Comparison of ENCODE assay signal across 16 mouse cellular contexts in genomic region chr15:25682953-25683507, GRCm38 (mm10).
DNase-seq lines count a peak whose midpoint lies in the region; ATAC-seq and TF ChIP-seq lines count a peak whose summit lies in the region.
"Had no signal": no experiment of that assay in that cellular context is flagged by ENCODE, and none has a peak within 500 bp of the region (broad histone marks: within the 10 kb centered on the region; RNA-seq: fewer than 3 reads in every experiment).

No protein-coding gene starts in this region.

- WGBS in forebrain, embryonic 10.5 days: 68% methylated on average over 13 of the region's 13 CpGs
- 61% methylated on average over 13 of the region's 13 CpGs for WGBS in forebrain, embryonic 12.5 days
- 26% methylated on average over 13 of the region's 13 CpGs for WGBS in lung, embryonic 14.5 days

- ATAC-seq in forebrain, embryonic 12.5 days (ENCODE audit: low FRiP score): no peak
- peak; percentile 50; the same call in 1 of the 2 replicates for ATAC-seq in lung, embryonic 14.5 days (ENCODE audit: insufficient read depth)
- ATAC-seq in inflammation-experienced regulatory T-cells, adult 6 months: no peak
- ATAC-seq: activated CD4-positive, CD25-positive, alpha-beta regulatory T cell, adult 4 months had no signal

- H3K4me1 ChIP-seq in forebrain, embryonic 10.5 days: peaks cover 36% of the 10 kb centered on the region
- H3K4me1 ChIP-seq in forebrain, embryonic 12.5 days: peaks cover 23% of the 10 kb centered on the region
- peaks cover 24% of the 10 kb centered on the region for H3K4me1 ChIP-seq in lung, embryonic 14.5 days (ENCODE audit: insufficient read depth)
- H3K4me1 ChIP-seq in embryonic fibroblast, embryonic 13.5 days (ENCODE audit: control insufficient read depth, insufficient read depth, low read length): peaks cover 23% of the 10 kb centered on the region

- H3K36me3 ChIP-seq in forebrain, embryonic 10.5 days (replicated peaks): no peaks in the 10 kb centered on the region
- H3K36me3 ChIP-seq in forebrain, embryonic 12.5 days (replicated peaks): no peaks in the 10 kb centered on the region
- no peaks in the 10 kb centered on the region for H3K36me3 ChIP-seq in lung, embryonic 14.5 days (ENCODE audit: insufficient read depth)
- H3K36me3 ChIP-seq: heart, embryonic 15.5 days; hindbrain, embryonic 12.5 days; liver, embryonic 13.5 days had no signal

- H3K4me3 ChIP-seq in forebrain, embryonic 10.5 days: no peak overlapping the region
- no peak overlapping the region for H3K4me3 ChIP-seq in forebrain, embryonic 12.5 days (replicated peaks)
- H3K4me3 ChIP-seq in lung, embryonic 14.5 days (ENCODE audit: low read depth, low read length): no peak overlapping the region
- H3K4me3 ChIP-seq in embryonic fibroblast, embryonic 13.5 days (ENCODE audit: insufficient read depth, low read length): no peak overlapping the region
- H3K4me3 ChIP-seq: heart, embryonic 15.5 days; hindbrain, embryonic 12.5 days; liver, embryonic 13.5 days had no signal

- H3K27ac ChIP-seq in forebrain, embryonic 10.5 days: peak overlapping the region; percentile 1; the same call in 1 of the 2 replicates
- H3K27ac ChIP-seq in forebrain, embryonic 12.5 days: no peak overlapping the region
- H3K27ac ChIP-seq in lung, embryonic 14.5 days (ENCODE audit: low read depth): peak overlapping the region; percentile 6; the same call in 1 of the 2 replicates
- peak overlapping the region; percentile 83 for H3K27ac ChIP-seq in embryonic fibroblast, embryonic 13.5 days (ENCODE audit: insufficient read depth, low read length)
- H3K27ac ChIP-seq: heart, embryonic 15.5 days; hindbrain, embryonic 12.5 days; liver, embryonic 13.5 days had no signal

- no peaks in the 10 kb centered on the region for H3K9me3 ChIP-seq in forebrain, embryonic 10.5 days
- H3K9me3 ChIP-seq in forebrain, embryonic 12.5 days: no peaks in the 10 kb centered on the region
- H3K9me3 ChIP-seq in lung, embryonic 14.5 days (ENCODE audit: low read depth, low read length): no peaks in the 10 kb centered on the region
- H3K9me3 ChIP-seq: heart, embryonic 15.5 days; hindbrain, embryonic 12.5 days; liver, embryonic 13.5 days had no signal

- peaks cover 24% of the 10 kb centered on the region for H3K27me3 ChIP-seq in forebrain, embryonic 10.5 days (ENCODE audit: poor library complexity, severe bottlenecking)
- peaks cover 5% of the 10 kb centered on the region for H3K27me3 ChIP-seq in forebrain, embryonic 12.5 days
- no peaks in the 10 kb centered on the region for H3K27me3 ChIP-seq in lung, embryonic 14.5 days (ENCODE audit: insufficient read depth, low read length)
- H3K27me3 ChIP-seq: hindbrain, embryonic 12.5 days; liver, embryonic 13.5 days had no signal

- no peak for DNase-seq in forebrain, embryonic 10.5 days (ENCODE audit: extremely low spot score, low spot score)
- DNase-seq in lung, embryonic 14.5 days: peak; percentile 55
- DNase-seq in lung, adult 18-20 months: no peak
- DNase-seq in brain, embryonic 14.5 days (ENCODE audit: low read depth): peak; percentile 73
- no peak for DNase-seq in cerebellum, adult 11-12 months
- DNase-seq: cerebellum, postnatal 25 days; heart, adult 11 months; kidney, adult 18-20 months; liver, embryonic 13.5 days; right cerebral cortex, postnatal 4 days had no signal

- TF ChIP-seq CTCF in lung, embryonic 14.5 days (IDR thresholded peaks at IDR 0.05; ENCODE audit: low read depth): no peak
- TF ChIP-seq CTCF in brain, embryonic 14.5 days (IDR thresholded peaks at IDR 0.05; ENCODE audit: borderline replicate concordance, extremely low read depth, insufficient read depth, insufficient read length): no peak
- no peak for TF ChIP-seq CTCF in embryonic fibroblast, embryonic 13.5 days (IDR thresholded peaks at IDR 0.05; ENCODE audit: borderline replicate concordance, insufficient read depth, low read length)

- no peak overlapping the region for H3K4me2 ChIP-seq in forebrain, embryonic 12.5 days
- no peak overlapping the region for H3K4me2 ChIP-seq in lung, embryonic 14.5 days
- H3K4me2 ChIP-seq: heart, embryonic 15.5 days; hindbrain, embryonic 12.5 days; liver, embryonic 13.5 days had no signal

- H3K9ac ChIP-seq in forebrain, embryonic 12.5 days: no peak overlapping the region
- H3K9ac ChIP-seq in lung, embryonic 14.5 days: no peak overlapping the region
- H3K9ac ChIP-seq: heart, embryonic 15.5 days; hindbrain, embryonic 12.5 days; liver, embryonic 13.5 days had no signal

- no peak for TF ChIP-seq POLR2A in brain, embryonic 14.5 days (IDR thresholded peaks at IDR 0.05; ENCODE audit: borderline replicate concordance, extremely low read depth, insufficient read depth, insufficient read length, poor library complexity, severe bottlenecking)
- no peak for TF ChIP-seq POLR2A in embryonic fibroblast, embryonic 13.5 days (IDR thresholded peaks at IDR 0.05; ENCODE audit: low read depth, low read length)

Comparison
In these comparisons a context has a peak if more than half of its experiments do, and no peak if none do; other contexts are left out.
1. DNase-seq: peak in lung, embryonic 14.5 days (single experiment) and brain, embryonic 14.5 days (single experiment); none in forebrain, embryonic 10.5 days (single experiment), lung, adult 18-20 months (0 of 2) and cerebellum, adult 11-12 months (single experiment).